Mouse (Mus musculus): ENCODE results near the gene Sbf2. TPM values are rescaled to one million over a fixed set of nuclear protein-coding genes. Genes with fewer than 3 reads are reported as not detected.

Gene Sbf2
- polyA plus RNA-seq, 1 experiment = 39.1 TPM

Other genes starting within 250 kb of the Sbf2 start
- gene Adm, start 12.7 kb upstream of the Sbf2 start, polyA plus RNA-seq (2012; rRNA removed) = 3.2 and 3.3 TPM in 2 replicates
- 24.9 and 29.1 TPM in 2 replicates for gene Ampd3, start 153.3 kb upstream of the Sbf2 start, polyA plus RNA-seq (2012; rRNA removed)
- 67.0 and 75.5 TPM in 2 replicates for gene Rnf141, start 229.5 kb upstream of the Sbf2 start, polyA plus RNA-seq (2012; rRNA removed)
- 0.38 and 1.1 TPM in 2 replicates for gene Lyve1, start 248.3 kb upstream of the Sbf2 start, polyA plus RNA-seq (2012; rRNA removed)